Mouse (Mus musculus) embryonic facial prominence, embryonic 12.5 days (tissue): Measurements from ENCODE around the gene Uaca. TPM values are rescaled to one million over a fixed set of nuclear protein-coding genes. Genes with fewer than 3 reads are reported as not detected.

ENCODE experiments used
- ATAC-seq: fragments of 200-750 bp; cut with Nextera tagmentation; 2 replicates; pipeline ENCODE4 v1.8.0; 2017; ENCODE audit not compliant: insufficient number of reproducible peaks, insufficient read depth, low FRiP score, low TSS enrichment
- H3K27ac ChIP-seq: fragments of 300-500 bp; sonication (generic); 2 replicates; pipeline ENCODE4 v1.5.1; 2016; ENCODE audit warnings: mild to moderate bottlenecking
- H3K27me3 ChIP-seq: fragments of 300-500 bp; sonication (generic); 2 replicates; pipeline ENCODE4 v1.6.1; 2016; ENCODE audit warnings: mild to moderate bottlenecking, moderate library complexity
- H3K36me3 ChIP-seq: fragments of 300-500 bp; sonication (generic); 2 replicates; pipeline ENCODE4 v1.6.1; 2016; ENCODE audit warnings: mild to moderate bottlenecking
- H3K4me1 ChIP-seq: fragments of 300-500 bp; sonication (generic); 2 replicates; pipeline ENCODE4 v1.6.1; 2016
- H3K4me2 ChIP-seq: fragments of 300-500 bp; sonication (generic); replicated peaks from 2 replicates; pipeline ENCODE4 v1.6.1; 2016; ENCODE audit warnings: mild to moderate bottlenecking, moderate library complexity
- H3K4me3 ChIP-seq: fragments of 300-500 bp; sonication (generic); 2 replicates; pipeline ENCODE4 v1.5.1; 2016; ENCODE audit warnings: mild to moderate bottlenecking
- H3K9ac ChIP-seq: fragments of 300-500 bp; sonication (generic); 2 replicates; pipeline ENCODE4 v1.6.1; 2016; ENCODE audit warnings: mild to moderate bottlenecking, moderate library complexity
- H3K9me3 ChIP-seq: fragments of 300-500 bp; sonication (generic); 2 replicates; pipeline ENCODE4 v1.6.1; 2016; ENCODE audit warnings: mild to moderate bottlenecking, moderate library complexity
- WGBS: fragments of 180-500 bp; shearing (Covaris S2); methylation state at CpG from one replicate; pipeline ENCODE4 v1.1.7; 2016; 5-methylcytosine and 5-hydroxymethylcytosine counted together
- polyA plus RNA-seq: library from polyadenylated mRNA; unstranded; fragments of >200 nt; fragmentation: Nextera tagmentation; extraction: Ambion mirVana; gene quantifications from 2 replicates; pipeline ENCODE4 v1.2.1, GENCODE M21; 2016

The Uaca gene
- polyA plus RNA-seq, 1 experiment from 2014 or later = 37.1 TPM

DNA sequence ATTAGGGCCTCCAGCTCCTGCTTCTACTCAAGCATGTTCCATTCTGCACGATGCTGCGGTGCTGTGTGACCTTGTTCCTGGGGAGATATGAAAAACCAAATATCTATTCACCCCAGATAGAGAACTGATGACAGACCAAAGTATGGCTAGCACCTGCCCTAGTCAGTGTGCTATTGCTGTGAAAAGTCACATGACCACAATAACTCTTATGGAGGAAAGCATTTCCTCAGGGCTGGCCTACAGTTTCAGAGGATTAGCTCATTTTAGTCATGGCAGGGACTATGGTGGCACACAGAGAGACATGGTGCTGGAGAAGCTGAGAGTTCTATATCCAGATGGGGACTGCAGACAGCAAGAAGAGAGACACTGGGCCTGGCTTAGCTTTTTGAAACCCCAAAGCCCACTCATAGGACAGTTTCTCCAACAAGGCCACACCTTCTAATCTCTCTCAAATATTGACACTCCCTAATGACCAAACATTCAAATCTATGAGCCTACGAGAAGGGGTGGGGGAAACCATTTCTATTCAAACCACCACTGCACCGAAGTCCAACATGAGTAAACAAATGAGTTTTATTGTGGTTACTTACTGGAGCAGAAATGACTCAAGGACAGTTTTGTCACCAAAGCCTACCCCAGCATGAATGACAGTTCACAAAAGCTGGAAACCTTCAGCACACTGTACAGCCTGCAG is 135.1 kb downstream of the Uaca start:
- Histone ChIP-seq H3K9ac (no peak overlapping the region), H3K9me3 (no peaks in the 10 kb centered on the region), H3K36me3 (no peaks in the 10 kb centered on the region), H3K4me2 (no peak overlapping the region), H3K4me3 (no peak overlapping the region), H3K27me3 (no peaks in the 10 kb centered on the region), H3K27ac (no peak overlapping the region), H3K4me1 (peaks cover 10% of the 10 kb centered on the region)
- no peak for ATAC-seq
- WGBS = 90% methylated on average over 4 of the region's 4 CpGs

Other genes starting within 250 kb of the Uaca start
- 23.4 and 29.3 TPM in 2 replicates for gene Lrrc49, start 106.4 kb upstream of the Uaca start, polyA plus RNA-seq
- 3.8 and 4.3 TPM in 2 replicates for gene Larp6, start 81.6 kb upstream of the Uaca start, polyA plus RNA-seq